Mouse (Mus musculus) embryonic fibroblast, embryonic 13.5 days (primary cell): ENCODE results near the gene Ercc8.
A peak's percentile ranks its signal among the peaks of the same experiment; 100 is the strongest.

Source experiments
- CTCF ChIP-seq: IDR thresholded peaks from 2 replicates; pipeline ENCODE4 v1.5.1; 2011; ENCODE audit warnings: mild to moderate bottlenecking, control low read depth, low read length, moderate library complexity, borderline replicate concordance; ENCODE audit not compliant: insufficient read depth
- POLR2A ChIP-seq: IDR thresholded peaks from 2 replicates; pipeline ENCODE4 v1.6.1; 2011; ENCODE audit warnings: low read depth, mild to moderate bottlenecking, control low read depth, low read length, moderate library complexity

- TF ChIP-seq CTCF (peak; percentile 10; the same call in 1 of the 2 replicates), POLR2A (no peak)
These were observed 55.6 kb downstream of the Ercc8 start, which contains the start of gene Elovl7 for GRCm38 (mm10) chr13:108214081-108214484.
